Comparison of ENCODE assay signal across 20 mouse cellular contexts in the genomic region with DNA sequence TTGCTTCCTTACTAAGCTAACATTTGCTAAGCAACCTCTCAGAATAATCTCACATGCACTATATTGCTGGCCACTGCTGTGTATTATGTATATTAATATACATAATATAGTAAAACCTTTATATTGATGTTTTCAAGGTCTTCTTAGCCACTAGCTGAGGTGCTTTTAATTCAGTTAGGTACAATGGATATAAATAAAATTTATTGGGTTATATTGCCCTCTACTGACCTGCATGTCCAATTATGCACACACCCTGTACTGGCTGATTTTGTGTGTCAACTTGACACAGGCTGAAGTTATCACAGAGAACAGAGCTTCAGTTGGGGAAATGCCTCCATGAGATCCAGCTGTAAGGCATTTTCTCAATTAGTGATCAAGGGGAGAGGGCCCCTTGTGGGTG. TPM values are rescaled to one million over a fixed set of nuclear protein-coding genes. Genes with fewer than 3 reads are reported as not detected.
DNase-seq lines count a peak whose midpoint lies in the region; ATAC-seq and TF ChIP-seq lines count a peak whose summit lies in the region.
"Had no signal": no experiment of that assay in that cellular context is flagged by ENCODE, and none has a peak within 500 bp of the region (broad histone marks: within the 10 kb centered on the region; RNA-seq: fewer than 3 reads in every experiment).

No protein-coding gene starts in this region.

- no peaks in the 10 kb centered on the region for H3K4me1 ChIP-seq in embryonic facial prominence, embryonic 11.5 days (ENCODE audit: control insufficient read depth, insufficient read depth, low read length)
- H3K4me1 ChIP-seq in embryonic facial prominence, embryonic 10.5 days, result peaks cover 21% of the 10 kb centered on the region
- no peaks in the 10 kb centered on the region for H3K4me1 ChIP-seq in kidney, postnatal 0 days (replicated peaks; ENCODE audit: insufficient read depth, low read length)

- H3K27ac ChIP-seq in embryonic facial prominence, embryonic 11.5 days (replicated peaks; ENCODE audit: low read depth, low read length), result no peak overlapping the region
- no peak overlapping the region for H3K27ac ChIP-seq in embryonic facial prominence, embryonic 10.5 days (replicated peaks)
- H3K27ac ChIP-seq in kidney, postnatal 0 days, result no peak overlapping the region
- H3K27ac ChIP-seq: hindbrain, embryonic 14.5 days; midbrain, embryonic 10.5 days had no signal

- H3K36me3 ChIP-seq in embryonic facial prominence, embryonic 11.5 days (replicated peaks; ENCODE audit: control insufficient read depth, insufficient read depth, low read depth, low read length), result no peaks in the 10 kb centered on the region; the same call in 1 of the 2 replicates
- peaks cover 9% of the 10 kb centered on the region; the same call in 1 of the 2 replicates for H3K36me3 ChIP-seq in embryonic facial prominence, embryonic 10.5 days (replicated peaks)
- peaks cover 6% of the 10 kb centered on the region; the same call in 1 of the 2 replicates for H3K36me3 ChIP-seq in kidney, postnatal 0 days (ENCODE audit: insufficient read depth, low read length)

- DNase-seq in embryonic facial prominence, embryonic 11.5 days (ENCODE audit: low spot score), result peak; percentile 23
- no peak for DNase-seq in embryonic facial prominence, embryonic 10.5 days (ENCODE audit: low spot score)
- DNase-seq in kidney, postnatal 0 days (ENCODE audit: low spot score), result peak; percentile 8
- DNase-seq in kidney, postnatal 14 days, result no peak
- DNase-seq in 416B (ENCODE audit: low read depth), result peak; percentile 24
- DNase-seq in ovary, postnatal 14 days (ENCODE audit: low spot score), result no peak
- no peak for DNase-seq in layer of hippocampus, adult 9-10 months (ENCODE audit: low spot score)
- DNase-seq: adrenal gland, postnatal 10 days; cerebellum, adult 9-10 months; heart, postnatal 14 days; kidney, adult 18-20 months; kidney, postnatal 36 days; left cerebral cortex, postnatal 4 days; lung, adult 18-20 months; lung, postnatal 4 days had no signal

- no peak overlapping the region for H3K4me3 ChIP-seq in embryonic facial prominence, embryonic 11.5 days (ENCODE audit: low read depth, low read length)
- no peak overlapping the region for H3K4me3 ChIP-seq in embryonic facial prominence, embryonic 10.5 days
- no peak overlapping the region for H3K4me3 ChIP-seq in kidney, postnatal 0 days (replicated peaks; ENCODE audit: low read depth, low read length)
- H3K4me3 ChIP-seq: midbrain, embryonic 10.5 days had no signal

- H3K27me3 ChIP-seq in embryonic facial prominence, embryonic 11.5 days (ENCODE audit: control insufficient read depth, insufficient read depth, low read length), result no peaks in the 10 kb centered on the region
- no peaks in the 10 kb centered on the region for H3K27me3 ChIP-seq in embryonic facial prominence, embryonic 10.5 days (replicated peaks; ENCODE audit: low read depth, poor library complexity, severe bottlenecking)
- no peaks in the 10 kb centered on the region for H3K27me3 ChIP-seq in kidney, postnatal 0 days (ENCODE audit: insufficient read depth, low read length)

- TF ChIP-seq CTCF in kidney, postnatal 0 days (IDR thresholded peaks at IDR 0.05; ENCODE audit: low read depth), result no peak; the same call in 1 of the 2 replicates

- no peaks in the 10 kb centered on the region for H3K9me3 ChIP-seq in embryonic facial prominence, embryonic 11.5 days (replicated peaks; ENCODE audit: control insufficient read depth, low read length)
- no peaks in the 10 kb centered on the region for H3K9me3 ChIP-seq in embryonic facial prominence, embryonic 10.5 days
- H3K9me3 ChIP-seq in kidney, postnatal 0 days (replicated peaks; ENCODE audit: low read length), result no peaks in the 10 kb centered on the region
- H3K9me3 ChIP-seq: midbrain, embryonic 10.5 days had no signal

- no peak overlapping the region for H3K9ac ChIP-seq in embryonic facial prominence, embryonic 11.5 days (replicated peaks; ENCODE audit: low read length)
- H3K9ac ChIP-seq in kidney, postnatal 0 days (ENCODE audit: low read depth, low read length), result no peak overlapping the region
- H3K9ac ChIP-seq: hindbrain, embryonic 14.5 days had no signal

- no peak overlapping the region for H3K4me2 ChIP-seq in embryonic facial prominence, embryonic 11.5 days (ENCODE audit: low read depth, low read length)
- no peak overlapping the region for H3K4me2 ChIP-seq in kidney, postnatal 0 days (ENCODE audit: low read length)
- H3K4me2 ChIP-seq: hindbrain, embryonic 14.5 days had no signal

- no peak for ATAC-seq in embryonic facial prominence, embryonic 11.5 days (replicated peaks; ENCODE audit: insufficient number of reproducible peaks, low FRiP score, low TSS enrichment, low read depth)
- ATAC-seq in kidney, postnatal 0 days (replicated peaks; ENCODE audit: low FRiP score, low read depth), result no peak
- peak; percentile 80 for ATAC-seq in erythroid progenitor cell, adult 5-6 weeks (replicated peaks; ENCODE audit: low FRiP score, poor library complexity, severe bottlenecking)

RNA-seq across cellular contexts. Expression of a gene that starts 41.2 kb away (rescaled TPM):
- 17.8 and 18.3 TPM in 2 replicates for polyA plus RNA-seq in embryonic facial prominence, embryonic 11.5 days (2014; fragmentation: Nextera tagmentation; extraction: Ambion mirVana)
- polyA plus RNA-seq in embryonic facial prominence, embryonic 10.5 days (2016; fragmentation: Nextera tagmentation; extraction: Ambion mirVana), result 14.2 and 14.5 TPM in 2 replicates
- 14.9 and 16.8 TPM in 2 replicates for polyA plus RNA-seq in kidney, postnatal 0 days (2015; fragmentation: Nextera tagmentation; extraction: Ambion mirVana)
- total RNA-seq in erythroid progenitor cell, adult 5-6 weeks (2015; ENCODE audit: low replicate concordance), result 14.1 and 18.0 TPM in 2 replicates
- total RNA-seq in erythroid progenitor cell, adult 5-6 weeks (2017; ENCODE audit: low replicate concordance), result 13.7 and 15.4 TPM in 2 replicates

RNA-seq across cellular contexts. Expression of a gene that starts 41.9 kb away (rescaled TPM):
- polyA plus RNA-seq in embryonic facial prominence, embryonic 11.5 days (2014; fragmentation: Nextera tagmentation; extraction: Ambion mirVana), result not detected in 2 replicates
- 0.04 and 0.05 TPM in 2 replicates for polyA plus RNA-seq in embryonic facial prominence, embryonic 10.5 days (2016; fragmentation: Nextera tagmentation; extraction: Ambion mirVana)
- polyA plus RNA-seq in kidney, postnatal 0 days (2015; fragmentation: Nextera tagmentation; extraction: Ambion mirVana), result 0.05 TPM in 1 of 2 replicates, not detected in the other
- not detected in 2 replicates for total RNA-seq in erythroid progenitor cell, adult 5-6 weeks (2015; ENCODE audit: low replicate concordance)
- 0.13 TPM in 1 of 2 replicates, not detected in the other for total RNA-seq in erythroid progenitor cell, adult 5-6 weeks (2017; ENCODE audit: low replicate concordance)
- total RNA-seq: adrenal gland, postnatal 10 days; gastrocnemius, adult 8-10 months had no signal
- polyA plus RNA-seq: urinary bladder, adult 2 months had no signal

Comparison
In these comparisons a context has a peak if more than half of its experiments do, and no peak if none do; other contexts are left out.
1. DNase-seq: peak in embryonic facial prominence, embryonic 11.5 days (single experiment), kidney, postnatal 0 days (single experiment) and 416B (single experiment); none in embryonic facial prominence, embryonic 10.5 days (single experiment), kidney, postnatal 14 days (single experiment), ovary, postnatal 14 days (single experiment) and layer of hippocampus, adult 9-10 months (single experiment).